Mouse (Mus musculus) liver, adult 2 months (tissue): Measurements from ENCODE around the gene Aldoc. TPM values are rescaled to one million over a fixed set of nuclear protein-coding genes. Genes with fewer than 3 reads are reported as not detected.

Source experiments
- DNase-seq: peaks from one replicate; pipeline ENCODE4 v3.0.0-alpha.2; 2011; ENCODE audit warnings: low read depth, low spot score; ENCODE audit errors: extremely low read depth
- H3K27ac ChIP-seq: fragments of 200-500 bp; replicated peaks from 2 replicates; pipeline ENCODE4 v1.5.1; 2012; ENCODE audit warnings: low read depth, mild to moderate bottlenecking, control low read depth, inconsistent platforms, low read length; ENCODE audit not compliant: insufficient read depth
- H3K27me3 ChIP-seq: fragments of 200-500 bp; 2 replicates; pipeline ENCODE4 v1.6.1; 2012; ENCODE audit warnings: mild to moderate bottlenecking, moderate library complexity, low read length, inconsistent platforms; ENCODE audit not compliant: control insufficient read depth, insufficient read depth
- H3K36me3 ChIP-seq: fragments of 200-500 bp; 2 replicates; pipeline ENCODE4 v1.6.1; 2012; ENCODE audit warnings: low read length, inconsistent platforms; ENCODE audit not compliant: control insufficient read depth, insufficient read depth
- H3K4me1 ChIP-seq: fragments of 200-500 bp; 2 replicates; pipeline ENCODE4 v1.6.1; 2011; ENCODE audit warnings: low read length; ENCODE audit not compliant: control insufficient read depth, insufficient read depth
- H3K4me3 ChIP-seq: fragments of 200-500 bp; 2 replicates; pipeline ENCODE4 v1.5.1; 2011; ENCODE audit warnings: low read depth, mild to moderate bottlenecking, control low read depth, low read length, moderate library complexity; ENCODE audit not compliant: insufficient read depth
- H3K79me2 ChIP-seq: fragments of 200-500 bp; 2 replicates; pipeline ENCODE4 v1.6.1; 2012; ENCODE audit warnings: inconsistent platforms, mild to moderate bottlenecking, low read length, moderate library complexity; ENCODE audit not compliant: control insufficient read depth, insufficient read depth
- H3K9ac ChIP-seq: fragments of 200-500 bp; 2 replicates; pipeline ENCODE4 v1.6.1; 2012; ENCODE audit warnings: low read depth, mild to moderate bottlenecking, control low read depth, inconsistent platforms, low read length
- CTCF ChIP-seq: fragments of 200-500 bp; IDR thresholded peaks from 2 replicates; pipeline ENCODE4 v1.5.1; 2011; ENCODE audit warnings: low read depth, low read length, control low read depth
- POLR2A ChIP-seq: fragments of 200-500 bp; IDR thresholded peaks from 2 replicates; pipeline ENCODE4 v1.6.1; 2011; ENCODE audit warnings: low read length, control low read depth; ENCODE audit not compliant: insufficient read depth; ENCODE audit errors: extremely low read depth
- WGBS: fragments of 180-500 bp; shearing (Covaris S2); methylation state at CpG from one replicate; pipeline ENCODE4 v1.1.7; 2018; 5-methylcytosine and 5-hydroxymethylcytosine counted together
- polyA plus RNA-seq: library from polyadenylated mRNA; depleted of rRNA; stranded (reverse); fragments of >200 nt; gene quantifications from 2 replicates; pipeline ENCODE4 v1.2.3, GENCODE M21; 2012
- total RNA-seq: library from RNA; depleted of rRNA; stranded (reverse); fragments of >200 nt; gene quantifications from 2 replicates; pipeline ENCODE4 v1.2.3, GENCODE M21; 2014

Gene Aldoc
- total and polyA plus RNA-seq, 2 experiments: 16.9 to 19.1 TPM

- H3K27ac ChIP-seq: no peak overlapping the region
- 99% methylated on average over 2 of the region's 2 CpGs for WGBS
Observed at GRCm38 (mm10) chr11:78313662-78314061, 9.1 kb upstream of the Aldoc start.

GRCm38 (mm10) chr11:78318411-78318810, 4.4 kb upstream of the Aldoc start:
- WGBS: 95% methylated on average over 2 of the region's 2 CpGs
- H3K4me3 ChIP-seq: no peak overlapping the region
- peaks cover 2% of the 10 kb centered on the region; the same call in 1 of the 2 replicates for H3K4me1 ChIP-seq
- H3K27ac ChIP-seq: no peak overlapping the region
- TF ChIP-seq CTCF (no peak), POLR2A (no peak)
- no peak for DNase-seq
- no peak overlapping the region for H3K9ac ChIP-seq
- H3K79me2 ChIP-seq: no peaks in the 10 kb centered on the region
- no peaks in the 10 kb centered on the region for H3K36me3 ChIP-seq
- H3K27me3 ChIP-seq: no peaks in the 10 kb centered on the region

More at GRCm38 (mm10) chr11:78313662-78314061, 9.1 kb upstream of the Aldoc start:
- H3K4me1 ChIP-seq: no peaks in the 10 kb centered on the region; the same call in 1 of the 2 replicates
- TF ChIP-seq CTCF: no peak
- TF ChIP-seq POLR2A: no peak
- H3K27me3 ChIP-seq: no peaks in the 10 kb centered on the region
- no peaks in the 10 kb centered on the region for H3K36me3 ChIP-seq
- DNase-seq: no peak
- H3K9ac ChIP-seq: no peak overlapping the region
- H3K4me3 ChIP-seq: no peak overlapping the region
- H3K79me2 ChIP-seq: no peaks in the 10 kb centered on the region

GRCm38 (mm10) chr11:78322076-78322831, 514 bp upstream of the Aldoc start:
- H3K79me2 ChIP-seq: no peaks in the 10 kb centered on the region
- H3K9ac ChIP-seq: no peak overlapping the region
- H3K4me1 ChIP-seq: peaks cover 2% of the 10 kb centered on the region; the same call in 1 of the 2 replicates
- H3K4me3 ChIP-seq: no peak overlapping the region
- WGBS: 47% methylated on average over 2 of the region's 2 CpGs
- DNase-seq: no peak
- TF ChIP-seq POLR2A: no peak
- H3K36me3 ChIP-seq: no peaks in the 10 kb centered on the region
- no peak overlapping the region for H3K27ac ChIP-seq
- no peaks in the 10 kb centered on the region for H3K27me3 ChIP-seq

- TF ChIP-seq CTCF (no peak), POLR2A (no peak)
- no peaks in the 10 kb centered on the region for H3K36me3 ChIP-seq
- H3K4me1 ChIP-seq: peaks cover 6% of the 10 kb centered on the region
- H3K27me3 ChIP-seq: no peaks in the 10 kb centered on the region
- 94% methylated on average over 15 of the region's 15 CpGs for WGBS
- no peak overlapping the region for H3K4me3 ChIP-seq
- no peak for DNase-seq
- H3K9ac ChIP-seq: no peak overlapping the region
- peaks cover 2% of the 10 kb centered on the region; the same call in 1 of the 2 replicates for H3K79me2 ChIP-seq
- no peak overlapping the region for H3K27ac ChIP-seq
Observed at GRCm38 (mm10) chr11:78324000-78324785, 1.4 kb downstream of the Aldoc start.

- no peaks in the 10 kb centered on the region for H3K27me3 ChIP-seq
- H3K4me3 ChIP-seq: no peak overlapping the region
- WGBS: 94% methylated on average over 12 of the region's 12 CpGs
- no peak for DNase-seq
- no peak overlapping the region for H3K27ac ChIP-seq
- H3K9ac ChIP-seq: no peak overlapping the region
- TF ChIP-seq CTCF: no peak
- TF ChIP-seq POLR2A: no peak
- H3K36me3 ChIP-seq: no peaks in the 10 kb centered on the region
- peaks cover 3% of the 10 kb centered on the region; the same call in 1 of the 2 replicates for H3K79me2 ChIP-seq
- peaks cover 6% of the 10 kb centered on the region for H3K4me1 ChIP-seq
Observed at GRCm38 (mm10) chr11:78324965-78325364, 2.2 kb downstream of the Aldoc start.
